Mouse (Mus musculus): ENCODE results near the gene Tcerg1l. TPM values are rescaled to one million over a fixed set of nuclear protein-coding genes. Genes with fewer than 3 reads are reported as not detected.

Gene Tcerg1l
- polyA plus RNA-seq (2015; fragmentation: Nextera tagmentation; extraction: Ambion mirVana), result 19.2 and 19.7 TPM in 2 replicates

DNA sequence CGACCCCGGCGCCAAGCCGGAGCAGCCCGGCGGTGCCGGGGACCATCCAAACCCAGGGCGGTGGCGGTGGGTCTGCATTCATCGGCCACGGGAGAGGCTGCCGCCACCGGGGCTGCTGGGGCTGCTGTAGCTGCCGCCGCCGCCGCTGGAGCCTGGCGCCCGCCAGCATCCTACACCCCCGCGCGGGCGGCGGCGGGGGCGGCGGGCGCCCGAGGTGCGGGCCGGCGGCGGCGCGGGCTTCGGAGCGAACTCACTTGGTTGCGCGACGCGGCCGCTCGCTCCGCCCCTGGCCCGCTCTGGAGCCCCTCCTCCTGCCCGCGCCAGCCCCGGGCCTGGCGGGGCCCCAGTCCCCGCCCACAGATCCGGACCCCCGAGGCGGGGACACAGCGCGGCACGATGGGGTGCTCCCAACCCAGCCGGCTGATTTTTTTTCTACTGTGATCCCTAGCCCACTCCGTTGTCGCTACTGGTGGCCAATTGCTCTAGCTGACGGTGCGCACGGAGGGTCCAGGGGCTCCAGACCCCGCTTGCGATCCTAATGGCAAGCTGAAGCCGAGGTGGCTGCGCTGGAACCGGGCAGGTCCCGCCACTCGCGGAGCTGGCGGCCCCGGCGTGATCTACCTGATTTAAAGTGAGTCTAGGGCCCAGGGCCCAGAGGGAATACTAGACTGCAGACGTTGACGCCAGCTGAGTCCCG is at the start of gene Tcerg1l:
Tcerg1l (minus strand) TSS at position 246 of the 697 bp plus-strand sequence.
- Histone ChIP-seq H3K27me3 (peaks cover 21% of the 10 kb centered on the region), H3K27ac (peak within 1 kb of the TSS; percentile 85)

DNA sequence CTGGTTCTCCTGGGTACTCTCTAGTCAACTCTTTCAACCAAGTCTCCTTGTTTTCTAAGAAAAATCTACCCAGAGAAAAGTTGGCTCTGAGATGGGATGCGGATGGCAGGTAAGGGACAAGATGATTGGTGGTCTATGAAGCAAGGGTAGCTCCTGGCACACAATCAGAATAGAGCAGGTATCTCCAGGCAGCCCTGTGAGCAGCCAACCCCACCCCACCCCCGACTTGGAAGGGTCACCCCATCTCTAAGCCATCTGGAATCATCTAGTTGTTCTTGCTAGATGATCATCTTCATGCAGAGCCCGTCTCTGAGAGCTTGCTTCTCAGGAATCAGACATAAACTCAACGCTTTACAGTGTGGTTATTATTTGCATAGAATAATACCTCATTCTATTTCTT is 44.6 kb upstream of the Tcerg1l start:
- Histone ChIP-seq H3K9me3 (no peaks in the 10 kb centered on the region), H3K4me1 (replicated peaks) (no peaks in the 10 kb centered on the region), H3K4me2 (no peak overlapping the region), H3K4me3 (no peak overlapping the region), H3K27me3 (no peaks in the 10 kb centered on the region), H3K9ac (no peak overlapping the region), H3K36me3 (no peaks in the 10 kb centered on the region), H3K27ac (no peak overlapping the region)
- no peak for ATAC-seq (ENCODE audit: low FRiP score)
- 80% methylated on average over 4 of the region's 4 CpGs for WGBS

More for the DNA sequence above, at the start of gene Tcerg1l:
- no peaks in the 10 kb centered on the region for H3K9me3 ChIP-seq
- peak within 1 kb of the TSS; percentile 99 for H3K4me2 ChIP-seq
- under 1% methylated on average over 66 of the region's 76 CpGs for WGBS
- peak within 1 kb of the TSS; percentile 72 for H3K4me3 ChIP-seq
- peak; percentile 86 for ATAC-seq (ENCODE audit: low FRiP score)
- no peaks in the 10 kb centered on the region for H3K36me3 ChIP-seq
- H3K4me1 ChIP-seq (replicated peaks), result peaks cover 22% of the 10 kb centered on the region
- H3K9ac ChIP-seq, result peak within 1 kb of the TSS; percentile 90

DNA sequence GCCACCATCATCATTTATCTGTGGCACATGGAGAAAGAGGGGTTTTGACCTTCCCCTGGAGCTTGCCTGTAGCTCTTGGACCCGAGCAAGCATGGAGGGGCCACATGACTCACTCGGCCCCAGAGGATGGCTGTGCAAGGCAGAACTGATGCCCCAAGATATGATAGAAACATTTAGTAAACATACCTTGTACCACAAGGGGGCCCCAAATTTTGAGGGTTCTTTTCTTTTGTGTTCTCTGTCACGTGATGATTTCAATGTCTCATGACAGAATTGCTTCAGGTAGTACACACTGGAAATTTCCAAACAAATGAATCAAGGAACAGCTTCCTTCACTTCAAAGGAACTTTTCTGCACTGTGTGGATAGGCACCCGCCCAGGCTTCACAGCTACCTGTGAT is 35.0 kb upstream of the Tcerg1l start:
- H3K9ac ChIP-seq, result no peak overlapping the region
- no peak for ATAC-seq (ENCODE audit: low FRiP score)
- no peak overlapping the region for H3K4me2 ChIP-seq
- 65% methylated on average over 4 of the region's 4 CpGs for WGBS
- H3K27me3 ChIP-seq, result peaks cover 10% of the 10 kb centered on the region; the same call in 1 of the 2 replicates
- no peaks in the 10 kb centered on the region for H3K36me3 ChIP-seq
- H3K4me3 ChIP-seq, result no peak overlapping the region
- 0 out of 2 replicates have a peak, but pooled peaks cover 3% of the 10 kb centered on the region for H3K4me1 ChIP-seq (replicated peaks)
- H3K27ac ChIP-seq, result no peak overlapping the region
- no peaks in the 10 kb centered on the region for H3K9me3 ChIP-seq

DNA sequence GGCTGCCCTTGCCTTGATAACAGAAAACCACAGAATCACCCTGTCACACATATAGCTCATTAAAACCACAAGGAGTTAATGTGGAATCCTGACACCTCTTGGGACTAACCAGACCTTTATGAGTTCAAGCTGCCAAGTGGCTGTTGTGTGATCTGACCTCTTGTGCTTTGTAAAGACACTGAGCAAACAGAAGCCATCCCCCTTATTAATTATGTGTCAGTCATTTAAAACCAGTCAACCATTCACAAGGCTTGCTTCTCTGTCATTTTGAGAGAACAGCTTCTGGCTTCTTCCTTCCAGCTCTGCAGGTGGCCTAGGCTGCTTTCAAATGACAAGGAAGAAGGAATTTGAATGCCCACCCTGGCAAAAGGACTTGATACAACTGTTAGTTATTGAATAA is 33.9 kb upstream of the Tcerg1l start:
- Histone ChIP-seq H3K4me2 (no peak overlapping the region), H3K27me3 (peaks cover 14% of the 10 kb centered on the region; the same call in 1 of the 2 replicates), H3K4me3 (no peak overlapping the region), H3K36me3 (no peaks in the 10 kb centered on the region), H3K27ac (no peak overlapping the region), H3K9me3 (no peaks in the 10 kb centered on the region), H3K4me1 (replicated peaks) (0 out of 2 replicates have a peak, but pooled peaks cover 3% of the 10 kb centered on the region), H3K9ac (no peak overlapping the region)
- no peak for ATAC-seq (ENCODE audit: low FRiP score)

DNA sequence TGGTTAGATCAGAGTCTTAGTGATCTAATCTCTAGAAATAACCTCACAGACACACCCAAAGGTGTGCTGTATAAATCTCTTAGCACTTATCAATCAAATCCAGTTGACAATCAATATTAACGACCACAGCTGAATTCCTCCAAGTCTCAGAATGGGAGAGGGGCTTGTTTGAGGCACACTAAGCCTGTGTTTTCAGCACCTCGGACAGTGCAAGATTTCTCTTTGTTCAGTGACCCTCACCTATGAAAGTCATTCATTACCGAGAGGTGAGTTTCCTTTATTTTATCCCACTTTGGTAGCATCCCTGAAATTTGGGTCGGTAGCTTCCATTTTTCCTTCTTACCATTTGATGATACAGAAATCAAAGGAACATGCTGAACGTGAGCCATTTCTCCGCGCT is 32.4 kb upstream of the Tcerg1l start:
- Histone ChIP-seq H3K27me3 (peaks cover 13% of the 10 kb centered on the region; the same call in 1 of the 2 replicates), H3K4me1 (replicated peaks) (0 out of 2 replicates have a peak, but pooled peaks cover 3% of the 10 kb centered on the region), H3K27ac (no peak overlapping the region), H3K4me3 (no peak overlapping the region), H3K9me3 (no peaks in the 10 kb centered on the region), H3K36me3 (no peaks in the 10 kb centered on the region), H3K9ac (no peak overlapping the region), H3K4me2 (no peak overlapping the region)
- WGBS, result 64% methylated on average over 7 of the region's 7 CpGs
- ATAC-seq (ENCODE audit: low FRiP score), result no peak

DNA sequence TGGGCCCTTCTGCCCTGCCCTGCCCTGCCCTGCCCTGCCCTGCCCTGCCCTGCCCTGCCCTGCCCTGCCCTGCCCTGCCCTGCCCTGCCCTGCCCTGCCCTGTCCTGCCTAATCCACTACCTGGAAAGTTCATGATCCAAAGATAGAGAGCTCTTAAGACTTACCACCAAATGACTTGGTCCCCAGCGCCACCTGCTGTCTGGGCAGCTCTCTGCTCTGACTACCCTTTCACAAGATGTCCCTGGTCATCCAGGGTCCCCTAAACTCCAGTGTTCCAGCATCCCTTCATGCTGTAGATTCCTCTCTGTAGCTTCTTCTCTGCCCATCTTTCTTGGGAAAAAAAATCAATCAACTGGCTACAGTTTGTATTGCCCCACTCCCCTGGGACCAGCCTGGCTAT is 31.3 kb upstream of the Tcerg1l start:
- WGBS, result 50% methylated on average over 1 of the region's 1 CpGs
- H3K27ac ChIP-seq, result no peak overlapping the region
- no peaks in the 10 kb centered on the region for H3K36me3 ChIP-seq
- peaks cover 13% of the 10 kb centered on the region; the same call in 1 of the 2 replicates for H3K27me3 ChIP-seq
- H3K4me2 ChIP-seq, result no peak overlapping the region
- H3K4me3 ChIP-seq, result no peak overlapping the region
- no peak for ATAC-seq (ENCODE audit: low FRiP score)
- H3K9me3 ChIP-seq, result no peaks in the 10 kb centered on the region
- no peak overlapping the region for H3K9ac ChIP-seq
- 0 out of 2 replicates have a peak, but pooled peaks cover 3% of the 10 kb centered on the region for H3K4me1 ChIP-seq (replicated peaks)

DNA sequence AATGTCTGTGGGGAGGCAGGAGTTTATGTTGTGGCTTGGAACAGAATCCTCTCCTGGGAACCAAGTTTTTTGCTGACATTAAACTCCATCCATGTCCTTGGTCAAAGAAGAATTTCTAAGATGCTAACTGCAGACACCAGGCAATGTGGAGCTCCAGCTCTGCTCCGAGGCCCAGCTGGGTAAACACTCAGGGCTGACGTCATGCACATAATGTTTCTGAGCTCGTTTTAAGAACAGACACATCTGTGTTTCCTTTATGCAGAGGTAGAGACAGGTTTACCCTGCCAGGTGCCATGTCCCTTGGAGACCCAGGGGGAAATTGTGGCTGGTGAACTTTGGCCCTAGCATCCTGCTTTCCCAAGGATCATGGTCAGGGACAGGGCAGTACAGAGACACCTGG is 29.9 kb upstream of the Tcerg1l start:
- no peak overlapping the region for H3K9ac ChIP-seq
- H3K4me3 ChIP-seq, result no peak overlapping the region
- no peaks in the 10 kb centered on the region for H3K9me3 ChIP-seq
- no peak overlapping the region for H3K4me2 ChIP-seq
- WGBS, result 72% methylated on average over 3 of the region's 3 CpGs
- H3K27me3 ChIP-seq, result peaks cover 10% of the 10 kb centered on the region; the same call in 1 of the 2 replicates
- H3K36me3 ChIP-seq, result no peaks in the 10 kb centered on the region
- 0 out of 2 replicates have a peak, but pooled peaks cover 3% of the 10 kb centered on the region for H3K4me1 ChIP-seq (replicated peaks)
- H3K27ac ChIP-seq, result no peak overlapping the region
- no peak for ATAC-seq (ENCODE audit: low FRiP score)

DNA sequence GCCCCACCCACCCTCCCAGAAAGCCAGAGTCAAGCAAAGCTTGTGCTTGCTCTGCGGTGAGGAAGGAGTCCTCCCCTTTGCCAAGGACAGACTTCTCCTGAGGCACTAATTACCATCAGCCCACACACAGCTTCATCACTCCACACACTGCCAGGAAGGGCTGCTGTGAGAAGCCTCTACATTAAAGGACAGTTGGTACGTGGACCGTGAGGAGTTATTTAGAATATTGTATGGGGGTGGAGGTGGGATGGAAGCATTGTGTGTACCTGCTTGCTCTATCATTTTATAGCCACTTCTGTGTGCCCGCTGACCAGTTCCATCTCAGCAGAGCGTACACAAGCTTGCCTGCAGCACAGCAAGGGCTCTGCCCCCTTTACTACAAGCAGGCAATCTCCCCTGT is 16.0 kb upstream of the Tcerg1l start:
- Histone ChIP-seq H3K27ac (no peak overlapping the region), H3K4me3 (no peak overlapping the region), H3K9me3 (no peaks in the 10 kb centered on the region), H3K36me3 (no peaks in the 10 kb centered on the region), H3K4me2 (no peak overlapping the region), H3K4me1 (replicated peaks) (peaks cover 4% of the 10 kb centered on the region; the same call in 1 of the 2 replicates), H3K9ac (no peak overlapping the region), H3K27me3 (no peaks in the 10 kb centered on the region)
- 73% methylated on average over 5 of the region's 5 CpGs for WGBS
- ATAC-seq (ENCODE audit: low FRiP score), result no peak

DNA sequence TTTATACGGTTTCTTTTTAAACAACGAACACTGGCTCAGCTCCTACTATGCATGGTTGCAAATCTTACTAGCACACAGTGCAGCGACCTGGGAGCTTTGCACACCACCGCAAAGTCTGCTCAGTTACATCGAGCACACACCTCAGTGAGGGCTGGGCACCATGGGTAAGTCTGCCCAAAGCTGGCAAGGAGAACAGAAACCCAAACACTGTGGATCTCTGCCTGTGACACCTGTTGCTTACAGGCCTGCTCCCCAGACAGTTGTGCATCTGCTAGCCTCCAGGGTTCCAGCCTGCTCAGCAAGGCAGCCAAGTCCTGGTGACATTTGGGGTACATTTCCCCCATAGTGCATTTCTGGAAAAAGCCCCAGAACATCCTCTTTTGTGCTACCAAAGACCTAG is 4.1 kb upstream of the Tcerg1l start:
- Histone ChIP-seq H3K9ac (no peak overlapping the region), H3K27ac (no peak overlapping the region), H3K27me3 (peaks cover 21% of the 10 kb centered on the region), H3K9me3 (no peaks in the 10 kb centered on the region), H3K36me3 (no peaks in the 10 kb centered on the region), H3K4me1 (replicated peaks) (peaks cover 16% of the 10 kb centered on the region), H3K4me3 (no peak overlapping the region), H3K4me2 (no peak overlapping the region)
- ATAC-seq (ENCODE audit: low FRiP score), result no peak
- WGBS, result 95% methylated on average over 5 of the region's 5 CpGs

DNA sequence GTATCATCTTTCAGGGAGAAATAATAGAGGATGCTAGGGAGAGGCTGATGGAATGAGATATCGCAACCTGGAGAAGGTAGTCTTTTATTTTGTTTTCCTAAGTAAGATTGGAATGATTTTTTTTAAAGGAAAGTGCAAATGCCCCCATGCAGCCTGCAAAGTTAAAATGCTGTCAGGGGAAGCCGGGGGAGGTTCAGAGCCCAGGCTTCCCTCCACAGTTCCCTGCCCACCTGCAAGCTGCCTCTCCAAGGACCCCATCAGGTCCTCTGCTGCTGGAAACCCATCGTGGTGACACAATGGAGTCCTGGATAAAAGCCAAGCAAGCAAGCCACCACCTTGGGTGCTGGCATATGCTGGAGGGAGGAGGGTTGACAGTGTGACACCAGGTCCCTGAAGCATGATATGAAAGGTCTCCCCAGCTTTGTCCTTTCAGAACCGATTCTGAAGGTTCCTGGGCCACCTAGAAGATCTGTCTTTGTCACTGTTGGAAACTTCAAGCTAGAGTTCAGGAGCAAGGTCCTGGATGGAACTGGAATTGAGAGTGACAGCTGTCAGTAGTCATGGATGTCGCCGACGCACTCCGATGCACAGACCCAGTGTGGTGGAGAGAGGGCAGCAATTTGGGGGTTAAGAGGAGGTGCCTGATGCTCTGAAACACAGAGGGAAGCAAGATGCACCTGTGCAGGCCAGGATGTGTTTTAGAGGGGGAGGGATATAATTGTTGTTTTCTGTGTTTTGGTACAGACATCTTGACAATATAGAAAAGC is 3.2 kb upstream of the Tcerg1l start:
- Histone ChIP-seq H3K9me3 (no peaks in the 10 kb centered on the region), H3K4me1 (replicated peaks) (peaks cover 19% of the 10 kb centered on the region), H3K27ac (no peak overlapping the region), H3K4me3 (no peak overlapping the region), H3K27me3 (peaks cover 21% of the 10 kb centered on the region), H3K4me2 (no peak overlapping the region), H3K9ac (no peak overlapping the region), H3K36me3 (no peaks in the 10 kb centered on the region)
- ATAC-seq (ENCODE audit: low FRiP score), result no peak
- 87% methylated on average over 8 of the region's 8 CpGs for WGBS

DNA sequence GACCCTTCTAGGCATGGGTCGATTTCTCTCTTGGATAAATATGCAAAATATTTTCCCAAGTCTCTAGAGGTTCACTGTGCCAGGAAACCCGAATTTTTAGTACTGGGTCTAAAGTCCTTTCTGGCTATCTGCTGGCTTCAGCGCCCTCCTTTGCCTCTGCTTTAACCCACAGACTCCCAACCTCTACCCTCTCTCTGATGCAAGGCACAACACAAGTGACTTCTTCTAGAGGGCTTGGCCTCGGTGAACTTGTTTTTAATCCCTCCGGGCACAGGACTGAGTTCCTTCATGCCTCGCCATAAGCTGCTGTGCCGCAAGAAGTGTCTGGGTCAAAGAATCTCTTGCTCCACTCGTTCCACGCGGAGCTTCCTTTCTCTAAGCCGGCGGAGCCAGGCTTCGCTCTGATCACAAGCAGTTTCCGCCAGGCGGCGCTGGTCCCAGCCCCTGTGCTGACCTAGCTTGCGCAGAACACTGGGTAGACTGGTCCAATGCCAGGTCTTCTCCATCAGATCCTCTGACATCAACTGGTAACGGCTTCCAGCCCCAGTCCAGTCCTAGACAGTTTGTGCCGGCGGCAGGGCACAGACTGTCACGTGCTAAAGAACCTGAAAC is 758 bp upstream of the Tcerg1l start:
- Histone ChIP-seq H3K27me3 (peaks cover 21% of the 10 kb centered on the region), H3K36me3 (no peaks in the 10 kb centered on the region), H3K4me1 (replicated peaks) (peaks cover 22% of the 10 kb centered on the region), H3K27ac (peak overlapping the region; percentile 85), H3K4me3 (peak overlapping the region; percentile 72), H3K9me3 (no peaks in the 10 kb centered on the region), H3K4me2 (peak overlapping the region; percentile 99), H3K9ac (peak overlapping the region; percentile 90)
- whole genome bisulfite sequencing, result under 1% methylated on average over 21 of the region's 21 CpGs
- ATAC-seq (ENCODE audit: low FRiP score), result peak; percentile 66

DNA sequence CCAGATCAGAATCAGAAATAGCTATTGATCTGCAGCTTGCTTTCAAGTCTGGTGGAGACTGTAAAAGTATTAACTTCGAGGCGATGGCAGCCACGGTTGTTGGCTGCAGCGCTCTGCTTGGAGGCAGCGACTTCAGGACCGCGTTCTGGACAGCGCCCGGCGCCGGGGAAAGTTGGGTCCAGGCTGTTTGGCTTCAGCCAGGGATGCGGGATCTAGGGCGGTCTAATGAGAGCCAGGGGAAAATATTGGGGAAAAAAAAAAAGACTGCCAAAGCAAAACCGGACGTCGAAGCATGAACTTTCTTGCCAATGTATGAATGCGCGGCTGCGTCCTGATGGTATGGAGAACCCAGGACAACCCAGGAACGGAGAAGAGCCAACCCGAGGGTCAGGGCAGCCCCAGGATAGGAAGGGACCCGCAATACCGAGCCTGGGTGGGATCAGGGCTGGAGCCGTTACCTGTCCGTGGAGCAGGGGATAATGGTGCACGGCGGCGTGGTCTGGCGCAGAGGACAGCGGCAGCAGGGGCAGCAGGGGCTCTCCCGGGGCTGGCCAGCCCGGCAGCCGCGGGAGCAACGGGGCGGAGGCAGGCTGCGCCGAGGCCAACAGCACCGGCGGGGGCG is 556 bp downstream of the Tcerg1l start:
- H3K27me3 ChIP-seq, result peaks cover 21% of the 10 kb centered on the region
- peak; percentile 24; the same call in 1 of the 2 replicates for ATAC-seq (ENCODE audit: low FRiP score)
- H3K9me3 ChIP-seq, result no peaks in the 10 kb centered on the region
- peak overlapping the region; percentile 72 for H3K4me3 ChIP-seq
- H3K4me2 ChIP-seq, result peak overlapping the region; percentile 99
- H3K36me3 ChIP-seq, result no peaks in the 10 kb centered on the region
- WGBS, result under 1% methylated on average over 41 of the region's 41 CpGs
- H3K9ac ChIP-seq, result peak overlapping the region; percentile 90
- H3K4me1 ChIP-seq (replicated peaks), result peaks cover 22% of the 10 kb centered on the region
- H3K27ac ChIP-seq, result peak overlapping the region; percentile 85
